Mouse (Mus musculus) right cerebral cortex, postnatal 4 days (tissue): ENCODE results near the gene Vmn2r3.
"Not testable (repeated sequence)": the region's sequence is repeated elsewhere in the genome, so short reads cannot be mapped to it uniquely, and the experiment has no call there.

Experiments used
- DNase-seq: peaks from one replicate; pipeline ENCODE4 v3.0.0-alpha.2; 2022

Gene Vmn2r3

DNA sequence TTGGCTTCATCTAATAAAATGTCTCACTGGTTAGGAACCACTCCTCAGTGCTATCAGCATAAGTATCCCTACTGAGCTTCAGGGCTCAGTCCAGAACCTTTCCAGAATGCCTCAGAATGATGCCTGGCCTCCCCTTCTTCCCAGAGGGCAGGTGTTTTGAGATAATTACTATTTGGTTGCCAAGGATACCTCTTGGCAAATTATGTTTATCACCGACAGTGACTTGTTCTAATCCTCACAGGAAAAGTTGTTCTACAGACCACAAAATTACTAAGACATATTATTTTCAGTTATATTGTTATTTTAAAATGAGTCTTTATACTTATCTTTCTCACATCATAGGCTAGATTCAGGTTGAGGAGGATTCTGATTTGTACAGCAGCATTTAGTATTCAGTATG, at the start of gene Vmn2r3:
TSS of gene Vmn2r3 (minus strand) at position 101 of the 400 bp plus-strand sequence.
- no peak for DNase-seq

DNA sequence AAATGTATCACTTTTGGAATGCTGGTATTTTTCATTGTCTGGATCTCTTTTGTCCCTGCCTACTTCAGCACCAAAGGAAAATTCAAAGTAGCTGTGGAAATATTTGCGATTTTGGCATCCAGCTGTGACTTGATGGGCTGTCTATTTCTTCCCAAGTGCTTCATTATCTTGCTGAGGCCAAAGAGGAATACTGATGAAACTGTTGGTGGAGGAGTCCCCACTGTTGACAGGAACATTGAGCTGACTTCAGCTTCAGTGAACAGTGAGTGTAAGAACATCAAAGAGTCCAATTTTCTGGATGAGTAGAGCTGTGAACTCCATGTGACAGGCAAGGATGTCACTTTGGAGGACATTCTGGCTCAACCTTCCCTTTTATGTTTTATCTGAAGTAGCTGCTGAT, 43.0 kb upstream of the Vmn2r3 start:
- no peak for DNase-seq

DNA sequence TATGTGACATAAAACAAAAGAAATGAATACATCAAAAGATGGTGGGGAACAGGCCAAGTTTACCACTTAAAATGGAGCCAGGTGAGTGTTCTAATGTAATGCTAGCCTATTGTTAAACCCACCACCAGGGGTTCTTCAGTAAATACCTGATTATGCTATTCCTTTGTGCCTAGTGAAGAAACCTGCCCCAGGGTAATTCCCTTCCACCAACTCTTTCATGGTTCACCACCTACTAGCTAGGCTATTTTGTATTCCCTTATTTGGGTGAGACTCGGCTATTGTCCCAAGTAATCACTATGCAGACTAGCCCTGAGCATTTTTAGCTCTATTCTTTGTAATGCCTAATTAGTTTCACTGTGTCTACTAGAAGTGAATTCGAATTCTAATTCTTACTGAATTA, 32.3 kb upstream of the Vmn2r3 start:
- DNase-seq: no peak

DNA sequence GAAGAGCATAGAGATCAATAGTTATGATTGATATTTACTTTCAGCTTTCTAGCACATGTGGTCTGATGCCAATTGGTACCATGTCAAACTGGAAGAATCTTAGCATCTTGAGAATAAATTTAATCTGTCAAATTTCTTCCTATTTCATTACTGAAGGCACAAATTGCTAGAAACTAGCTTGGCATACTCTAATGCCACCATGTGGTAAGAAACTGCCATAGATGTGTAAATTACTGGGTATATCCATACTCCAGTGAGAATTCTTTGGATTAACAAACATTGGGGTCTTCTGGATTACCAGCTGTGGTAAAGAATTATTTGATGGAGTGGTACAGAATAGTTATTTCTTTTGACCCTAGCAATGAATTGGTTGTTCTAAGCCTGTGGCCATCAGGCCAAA, 17.3 kb upstream of the Vmn2r3 start:
- no peak for DNase-seq

DNA sequence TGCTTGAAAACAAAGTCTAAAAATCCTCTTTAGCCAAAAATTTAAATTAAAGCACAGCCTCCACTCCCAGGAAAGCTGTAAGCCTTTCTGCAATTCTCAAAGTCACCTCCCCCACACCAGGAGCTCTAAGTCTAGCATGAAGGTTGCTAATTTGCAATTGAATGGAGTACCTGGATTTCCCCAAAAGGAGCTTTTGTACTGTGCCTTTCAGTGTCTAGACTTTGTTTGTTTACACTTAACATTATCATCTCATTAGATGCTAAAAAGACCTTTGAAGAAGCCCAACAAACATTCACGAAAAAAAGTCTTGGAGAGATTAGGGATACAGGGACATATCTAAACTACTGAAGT, 23.8 kb downstream of the Vmn2r3 start:
- DNase-seq: no peak

DNA sequence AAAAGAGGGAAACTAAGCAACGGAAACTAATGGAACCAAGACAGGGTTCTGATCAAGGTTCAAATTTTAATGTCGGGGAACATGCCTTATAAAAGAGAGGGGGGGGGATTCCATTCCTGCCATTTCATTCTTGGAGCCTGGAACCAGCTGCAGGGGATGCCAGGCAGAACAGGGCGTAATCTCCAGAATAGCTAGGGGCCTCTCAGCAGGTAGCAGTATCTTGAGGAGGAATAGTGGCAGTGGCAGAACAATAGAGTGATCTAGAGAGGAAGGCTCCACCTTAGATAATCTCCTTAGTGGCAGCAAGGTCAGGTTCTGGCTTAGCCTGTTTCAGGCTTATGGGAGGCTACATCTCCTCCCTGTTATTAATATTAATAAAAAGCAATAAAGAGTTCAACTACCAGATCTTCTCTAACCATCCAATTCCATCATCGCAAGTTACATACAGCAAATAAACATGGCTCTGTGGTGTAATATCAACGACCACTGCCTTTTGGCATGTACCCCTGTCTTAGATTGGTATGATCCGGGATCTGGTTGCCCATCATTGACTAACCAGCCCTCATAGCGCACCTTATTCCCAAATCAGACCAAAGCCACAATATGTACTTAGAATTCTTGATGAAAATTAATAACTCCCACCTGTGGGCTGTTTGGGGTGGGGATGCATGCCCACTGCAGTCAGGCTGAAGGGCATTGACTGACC, 24.3 kb downstream of the Vmn2r3 start:
- DNase-seq: not testable (repeated sequence)

DNA sequence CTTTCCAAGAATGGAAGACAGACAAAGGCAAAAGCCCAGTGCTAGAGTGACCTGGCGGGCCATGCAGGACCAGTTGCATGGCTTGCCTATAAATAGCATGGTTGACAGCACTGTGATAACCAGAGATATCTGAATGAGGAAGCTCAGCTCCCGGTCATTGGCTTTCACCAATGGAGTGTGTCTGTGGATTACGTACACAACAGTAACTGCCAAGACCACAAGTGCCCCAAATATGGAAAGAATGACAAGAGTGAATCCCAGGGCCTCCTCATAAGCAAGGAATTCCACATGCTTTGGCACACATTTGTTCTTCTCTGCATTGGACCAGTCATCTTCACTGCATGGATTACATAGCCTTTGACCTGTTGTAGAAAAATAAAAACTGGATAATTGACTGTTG, 29.9 kb downstream of the Vmn2r3 start:
- DNase-seq: no peak

DNA sequence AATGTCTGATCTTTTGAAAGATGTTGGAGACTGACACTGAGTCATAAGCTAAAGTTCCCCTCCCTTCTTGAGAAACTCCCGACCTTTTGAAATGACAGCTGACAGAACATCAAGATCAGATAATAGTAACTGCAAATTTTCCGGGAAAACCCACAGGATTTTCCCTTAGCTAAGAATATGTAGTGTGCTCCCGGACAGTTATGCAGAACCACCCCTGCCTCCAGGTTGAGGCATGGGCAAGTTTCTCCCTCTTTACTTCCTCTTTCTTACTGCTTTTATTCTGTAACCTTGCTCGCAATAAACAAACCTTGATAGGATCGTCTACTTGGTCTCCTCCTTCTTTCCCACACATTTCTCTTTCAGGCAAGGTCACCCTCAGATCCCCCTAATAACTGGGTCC, 37.9 kb downstream of the Vmn2r3 start:
- no peak for DNase-seq

DNA sequence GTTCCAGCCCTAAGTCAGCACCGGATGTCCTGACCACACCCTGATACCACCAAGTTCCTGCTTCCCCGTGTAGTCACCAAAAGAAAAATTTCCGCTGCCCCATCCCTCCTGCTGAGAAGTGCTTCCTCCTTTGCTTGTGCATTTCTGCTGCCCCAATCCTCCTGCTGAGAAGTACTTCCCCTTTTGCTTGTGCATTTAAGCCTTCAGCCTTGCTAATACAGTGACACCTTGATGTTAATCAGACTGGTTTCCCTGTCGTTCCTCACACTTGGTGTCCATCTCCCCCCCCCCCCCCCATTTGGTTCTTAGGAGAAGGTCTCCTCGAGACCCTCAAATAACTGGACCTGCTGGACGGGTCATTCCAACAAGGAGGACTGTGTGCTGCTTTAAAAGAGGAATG, 39.0 kb downstream of the Vmn2r3 start:
- not testable (repeated sequence) for DNase-seq

DNA sequence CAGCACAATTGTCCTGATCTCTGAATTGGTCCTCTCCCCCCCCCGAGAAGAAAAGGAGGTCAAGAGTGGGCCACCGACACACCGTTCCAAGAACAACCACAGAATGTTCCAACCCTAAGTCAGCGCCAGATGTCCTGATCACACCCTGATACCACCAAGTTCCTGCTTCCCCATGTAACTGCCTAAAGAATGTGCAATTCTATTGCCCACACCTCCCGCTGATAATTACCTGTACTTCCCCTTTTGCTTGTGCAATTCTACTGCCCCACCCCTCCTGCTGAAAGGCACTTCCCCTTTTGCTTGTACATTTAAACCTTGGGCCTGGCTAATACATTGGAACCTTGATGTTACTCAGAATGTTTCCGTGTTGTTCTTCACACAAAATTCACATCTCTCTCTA, 54.0 kb downstream of the Vmn2r3 start:
- not testable (repeated sequence) for DNase-seq

DNA sequence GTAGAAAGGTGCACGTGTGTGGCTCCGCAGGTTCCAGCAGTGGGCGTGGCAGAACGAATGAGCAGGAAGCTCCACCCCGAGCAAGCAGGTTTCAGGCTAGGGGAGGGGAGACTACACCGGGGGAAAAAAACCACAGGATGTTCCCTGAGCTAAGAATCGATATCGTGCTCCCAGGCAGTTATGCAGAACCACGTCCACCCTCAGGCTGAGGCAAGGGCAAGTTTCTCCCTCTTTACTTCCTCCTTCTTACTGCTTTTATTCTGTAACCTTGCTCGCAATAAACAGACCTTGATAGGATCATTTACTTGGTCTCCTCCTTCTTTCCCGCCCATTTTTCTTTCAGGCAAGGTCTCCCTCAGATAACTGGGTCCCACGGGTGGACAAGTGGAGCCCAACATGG, 55.9 kb downstream of the Vmn2r3 start:
- not testable (repeated sequence) for DNase-seq

DNA sequence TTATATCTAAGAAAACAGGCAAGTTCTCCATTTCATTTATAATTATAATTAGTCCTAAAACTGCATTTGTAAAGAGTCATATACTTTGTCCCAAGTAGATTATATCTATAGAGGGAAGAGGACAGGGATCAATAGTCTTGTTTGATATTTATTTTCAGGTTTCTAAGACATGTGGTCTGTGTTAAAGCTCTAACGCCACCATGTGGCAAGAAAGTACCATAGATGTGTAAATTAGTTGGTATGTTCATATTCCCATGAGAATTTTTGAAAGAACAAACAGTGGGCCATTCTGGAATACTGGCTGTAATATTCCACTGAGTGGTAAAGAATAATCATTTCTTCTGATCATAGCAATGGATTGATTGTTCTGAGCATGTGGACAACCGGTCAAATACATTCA, 62.3 kb downstream of the Vmn2r3 start:
- no peak for DNase-seq
